Mouse (Mus musculus) gastrocnemius, postnatal 10 days (tissue): ENCODE results near the gene Ccz1. TPM values are rescaled to one million over a fixed set of nuclear protein-coding genes. Genes with fewer than 3 reads are reported as not detected.

Source experiments
- DNase-seq: peaks from one replicate; pipeline ENCODE4 v3.0.0; 2021; ENCODE audit warnings: mixed read lengths
- total RNA-seq, 2 experiments: library from RNA; stranded (reverse); gene quantifications; 2 replicates each; pipeline ENCODE4 v1.2.3; 2021

Ccz1 gene
- total RNA-seq, 2 experiments from 2014 or later: 30.8 to 33.1 TPM

DNA sequence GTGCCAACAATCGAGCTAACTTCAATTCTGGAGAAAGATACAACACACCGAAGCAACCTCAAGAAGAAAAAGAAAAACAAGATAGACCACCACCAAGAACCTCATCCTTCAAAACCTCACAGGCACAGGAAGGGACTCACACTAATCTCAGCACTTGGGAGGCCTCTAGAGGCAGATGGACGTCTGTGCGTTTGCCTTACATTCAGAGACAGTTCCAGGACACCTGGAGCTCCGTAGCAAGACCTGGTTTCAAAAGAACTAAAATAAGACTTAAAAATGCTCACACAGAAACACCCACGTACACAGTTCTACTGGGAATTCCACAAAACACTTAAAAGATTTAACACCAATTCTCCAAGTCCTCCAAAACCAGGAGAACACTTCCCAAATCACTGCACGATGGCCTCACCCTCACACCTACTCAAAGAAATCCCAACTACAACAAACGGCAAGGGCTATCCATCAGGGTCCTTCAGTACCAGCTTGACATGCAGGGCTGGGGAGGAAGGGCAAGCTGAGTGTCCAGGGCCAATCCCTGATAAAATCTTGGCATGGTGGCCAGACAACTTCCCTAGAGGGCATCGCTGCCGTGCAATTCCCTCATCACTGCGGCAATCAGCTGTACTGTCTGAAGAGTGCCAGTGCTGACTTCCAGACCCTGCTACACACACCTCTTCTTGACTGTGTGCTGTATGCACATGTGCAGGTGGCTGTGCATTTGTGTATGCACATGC lies 19.9 kb downstream of the Ccz1 start:
- DNase-seq: no peak

DNA sequence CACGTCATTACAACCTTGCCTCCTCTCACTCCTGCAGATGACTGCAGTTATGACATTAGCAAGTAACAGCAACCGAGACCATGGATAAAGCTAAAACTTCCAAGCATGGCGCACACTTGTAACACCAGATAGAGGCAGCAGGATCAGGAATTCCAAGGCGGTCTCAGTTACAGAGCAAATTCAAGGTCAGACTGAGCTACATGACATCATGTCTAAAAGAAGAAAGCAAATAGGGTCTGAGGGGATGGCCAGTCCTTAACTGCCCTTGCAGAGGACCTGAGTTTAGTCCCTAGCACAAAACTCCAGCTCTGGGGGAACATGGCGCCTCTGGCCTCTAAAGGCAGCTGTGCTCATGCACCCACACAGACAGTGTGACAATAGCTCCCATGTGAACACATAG lies 20.8 kb downstream of the Ccz1 start:
- DNase-seq: no peak

DNA sequence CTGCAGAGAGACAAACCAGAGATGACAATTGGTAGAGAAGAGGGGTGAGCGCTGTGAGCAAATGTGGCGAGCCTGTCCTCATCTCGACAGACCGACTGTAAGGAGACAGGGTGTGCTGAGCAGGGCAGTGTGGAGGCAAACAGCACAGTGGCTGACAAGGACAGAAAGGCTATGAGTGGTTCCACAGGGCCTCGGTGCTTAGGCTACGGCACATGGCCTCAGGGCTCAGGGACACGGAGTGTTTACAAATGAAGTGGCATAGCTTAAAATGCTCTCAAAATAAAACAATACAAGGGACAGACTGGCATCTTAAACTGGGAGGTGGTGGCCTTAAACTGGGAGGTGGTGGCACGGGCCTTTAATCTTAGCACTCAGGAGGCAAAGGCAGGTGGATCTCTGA lies 21.4 kb downstream of the Ccz1 start:
- DNase-seq: no peak

DNA sequence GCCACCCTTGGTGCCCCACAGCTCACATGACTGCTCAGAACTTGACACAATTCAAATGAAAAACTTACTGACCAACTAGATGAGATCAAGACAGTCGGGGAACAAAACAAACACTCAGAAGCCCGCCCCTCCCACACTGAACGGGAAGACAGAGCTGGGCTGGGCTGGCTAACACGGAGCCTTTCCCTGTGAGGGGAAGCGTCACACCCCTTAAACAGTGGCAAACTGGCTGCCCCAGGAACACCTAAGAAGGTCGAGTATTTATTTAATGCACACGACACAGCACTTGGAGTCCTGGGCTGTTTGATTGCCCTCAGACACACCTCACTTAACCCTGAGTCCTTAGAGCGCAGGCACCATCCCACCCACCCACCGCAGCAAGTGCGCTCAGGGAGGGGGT lies 22.0 kb downstream of the Ccz1 start:
- DNase-seq: no peak

DNA sequence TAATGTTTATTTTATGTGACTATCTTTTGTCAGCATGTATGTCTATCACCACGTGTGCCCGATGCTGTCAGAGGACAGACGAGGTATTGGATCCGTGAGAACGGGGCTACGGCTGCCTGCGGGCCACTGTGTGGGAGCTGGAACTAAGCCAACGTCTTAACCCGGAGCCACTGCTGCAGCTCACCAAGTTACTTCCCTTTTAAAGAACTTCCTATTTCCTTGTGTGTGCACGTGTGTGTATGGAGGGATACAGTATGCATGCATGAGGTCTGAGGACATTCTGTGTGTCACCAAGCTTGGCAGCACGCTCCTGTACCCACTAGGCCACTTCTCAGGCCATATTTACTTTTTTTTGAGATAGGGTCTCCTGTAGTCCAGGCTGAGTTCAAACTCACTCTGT lies 24.6 kb downstream of the Ccz1 start:
- DNase-seq: no peak

DNA sequence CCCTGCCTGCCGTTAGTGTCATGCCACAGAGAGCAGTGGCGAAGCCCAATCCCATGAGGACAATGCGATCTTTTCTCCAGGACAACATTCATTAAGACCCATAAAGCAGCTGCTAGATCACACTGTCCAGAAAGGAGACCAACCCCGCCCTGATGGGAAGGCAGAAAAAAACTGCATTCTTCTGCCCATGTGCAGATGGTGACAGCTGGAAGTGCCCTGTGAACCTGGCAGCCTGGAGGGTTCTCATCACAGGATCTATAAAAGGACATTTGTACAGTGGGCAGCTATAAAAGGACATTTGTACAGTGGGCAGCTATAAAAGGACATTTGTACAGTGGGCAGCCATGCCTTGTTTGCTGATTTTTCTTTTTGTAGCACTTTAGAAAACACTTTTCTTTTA lies 25.6 kb downstream of the Ccz1 start:
- DNase-seq: no peak

DNA sequence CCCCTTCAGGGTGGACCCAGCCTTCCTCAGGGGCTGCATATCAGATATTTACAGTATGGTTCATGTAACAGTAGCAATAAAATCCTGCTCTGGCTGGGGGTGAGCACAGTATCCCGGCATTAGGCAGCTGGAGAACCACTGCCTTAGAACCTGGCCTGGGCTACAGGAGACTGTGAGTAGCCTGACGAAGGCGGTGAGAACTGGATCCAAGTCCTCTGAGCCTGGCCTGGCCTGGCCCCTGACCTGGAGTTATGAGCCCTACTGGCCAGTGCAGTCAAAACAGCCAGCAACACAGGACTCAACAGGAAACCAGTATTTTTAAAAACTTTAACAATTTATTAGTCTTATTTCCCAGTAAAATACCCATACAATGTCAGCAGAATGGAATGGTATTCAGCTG lies 27.1 kb downstream of the Ccz1 start:
- no peak for DNase-seq

DNA sequence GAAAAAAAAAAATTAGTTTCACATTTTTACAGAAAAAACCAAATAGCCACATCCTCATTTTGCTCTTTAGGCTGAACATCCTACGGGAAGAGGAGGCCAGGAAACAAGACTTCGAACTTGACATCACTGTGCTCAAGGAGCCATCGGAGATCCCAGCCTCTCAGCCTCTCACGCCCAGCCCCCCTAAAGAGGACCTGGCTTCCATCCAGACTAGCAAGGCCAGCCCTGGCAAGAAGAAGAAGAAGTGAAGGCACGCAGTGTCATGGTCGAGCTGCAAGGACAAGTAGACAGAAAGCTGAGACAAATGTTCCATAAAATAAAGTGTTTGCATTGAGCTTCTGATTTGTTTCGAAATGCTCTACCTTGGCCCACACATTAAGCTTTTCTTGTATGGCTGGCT lies 29.3 kb downstream of the Ccz1 start:
- DNase-seq: no peak

DNA sequence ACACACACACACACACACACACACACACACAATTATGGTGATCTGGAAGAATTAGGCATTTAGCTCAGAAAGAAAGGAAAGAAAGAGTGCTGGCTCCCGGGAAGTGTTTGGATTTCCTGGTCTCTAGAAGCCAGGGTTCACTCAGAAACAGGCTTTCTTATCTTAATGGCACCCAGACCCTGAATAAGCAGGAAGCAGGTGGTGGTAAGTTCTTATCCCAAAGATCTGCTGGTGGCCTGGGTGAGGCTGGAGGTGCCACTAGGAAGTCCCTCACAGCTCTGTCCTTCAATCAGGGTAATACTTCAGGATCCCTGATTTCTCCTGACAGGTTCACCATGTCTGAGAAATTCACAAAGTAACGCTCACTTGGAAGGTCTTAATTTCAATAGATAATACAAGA lies 32.3 kb downstream of the Ccz1 start:
- no peak for DNase-seq

DNA sequence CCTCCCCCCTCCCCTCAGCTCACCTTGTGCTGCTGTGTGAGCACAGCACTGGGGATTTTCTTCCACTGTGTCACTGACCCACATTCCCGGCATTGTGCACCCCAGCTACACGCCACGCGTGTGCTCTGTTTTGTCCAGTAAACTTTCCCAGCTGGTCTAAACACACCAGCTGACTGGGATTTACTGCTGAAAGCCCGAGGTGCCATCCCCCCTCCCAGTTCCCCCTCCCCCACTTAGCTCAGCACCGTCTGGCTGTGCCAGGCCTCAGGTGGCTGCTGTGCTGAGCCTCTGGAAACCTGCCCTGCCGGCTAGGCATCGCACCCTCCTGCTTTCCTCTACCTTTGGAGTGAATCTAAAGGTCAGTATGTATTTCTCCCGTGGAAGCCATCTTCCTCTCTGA lies 33.8 kb downstream of the Ccz1 start:
- DNase-seq: no peak

DNA sequence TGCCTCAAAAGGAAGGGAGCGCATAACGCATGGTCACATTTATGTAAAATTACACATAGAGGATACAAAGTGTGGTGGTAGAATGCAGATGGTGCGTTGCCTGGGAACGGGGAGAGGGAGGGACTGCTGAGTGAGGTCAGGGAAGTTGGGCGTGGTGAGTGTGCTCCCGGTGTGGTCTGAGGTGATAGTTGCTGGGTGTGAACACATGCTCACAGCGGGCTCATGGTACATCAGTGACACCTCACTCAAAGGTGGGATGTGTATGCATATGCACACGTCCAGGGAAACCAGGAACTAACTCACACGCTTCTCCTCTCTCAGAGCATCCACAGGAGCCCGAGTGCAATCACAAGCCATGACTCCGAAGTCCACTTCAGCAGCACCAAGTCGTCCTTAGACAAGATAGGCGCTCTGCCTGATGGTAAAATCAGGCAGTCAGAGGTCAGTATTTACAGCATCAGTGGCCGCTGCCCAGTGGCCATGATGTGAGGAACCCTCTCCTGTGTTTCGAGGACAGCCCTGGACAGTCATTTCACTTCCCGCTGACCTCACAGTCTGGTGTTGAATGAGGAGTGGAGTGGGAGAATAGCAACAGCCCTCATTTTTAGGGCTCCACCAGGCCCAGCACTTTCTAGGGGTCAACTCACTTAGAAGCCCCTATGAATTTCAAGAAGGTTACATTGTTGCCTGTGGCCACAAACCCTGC lies 37.8 kb downstream of the Ccz1 start:
- DNase-seq: no peak

DNA sequence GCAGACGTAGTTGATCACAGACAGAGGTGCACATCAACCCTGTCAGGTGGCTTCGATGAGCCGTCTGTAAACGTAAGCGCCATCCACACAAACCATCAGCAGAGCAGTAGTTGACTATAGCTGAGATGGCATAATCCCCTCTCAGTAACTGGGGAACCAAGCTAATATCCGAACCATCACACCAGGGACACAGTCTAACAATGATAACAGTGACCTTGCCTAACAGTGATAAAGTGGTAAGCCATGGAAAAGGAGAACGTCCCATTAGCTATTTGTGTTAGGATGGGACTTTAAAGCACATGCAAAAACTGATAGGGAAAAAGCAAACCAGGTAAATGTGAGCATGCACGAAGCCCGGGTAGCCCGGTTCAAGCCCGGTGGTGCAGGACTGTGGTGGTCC lies 38.4 kb downstream of the Ccz1 start:
- no peak for DNase-seq

DNA sequence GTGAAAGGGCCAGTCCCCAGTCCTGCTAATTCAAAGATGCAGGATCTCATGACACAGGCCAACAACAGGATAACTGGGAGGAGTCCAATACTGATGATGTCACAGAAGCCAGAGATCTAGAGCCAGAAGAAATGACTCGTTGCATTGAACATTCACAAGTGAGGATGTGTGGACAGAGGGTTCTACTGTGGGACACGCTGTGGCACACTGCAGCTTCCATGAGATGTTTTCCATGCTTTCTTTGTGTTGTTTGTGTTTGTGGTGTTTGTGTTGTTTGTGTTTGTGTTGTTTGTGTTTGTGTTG lies 39.1 kb downstream of the Ccz1 start:
- no peak for DNase-seq

DNA sequence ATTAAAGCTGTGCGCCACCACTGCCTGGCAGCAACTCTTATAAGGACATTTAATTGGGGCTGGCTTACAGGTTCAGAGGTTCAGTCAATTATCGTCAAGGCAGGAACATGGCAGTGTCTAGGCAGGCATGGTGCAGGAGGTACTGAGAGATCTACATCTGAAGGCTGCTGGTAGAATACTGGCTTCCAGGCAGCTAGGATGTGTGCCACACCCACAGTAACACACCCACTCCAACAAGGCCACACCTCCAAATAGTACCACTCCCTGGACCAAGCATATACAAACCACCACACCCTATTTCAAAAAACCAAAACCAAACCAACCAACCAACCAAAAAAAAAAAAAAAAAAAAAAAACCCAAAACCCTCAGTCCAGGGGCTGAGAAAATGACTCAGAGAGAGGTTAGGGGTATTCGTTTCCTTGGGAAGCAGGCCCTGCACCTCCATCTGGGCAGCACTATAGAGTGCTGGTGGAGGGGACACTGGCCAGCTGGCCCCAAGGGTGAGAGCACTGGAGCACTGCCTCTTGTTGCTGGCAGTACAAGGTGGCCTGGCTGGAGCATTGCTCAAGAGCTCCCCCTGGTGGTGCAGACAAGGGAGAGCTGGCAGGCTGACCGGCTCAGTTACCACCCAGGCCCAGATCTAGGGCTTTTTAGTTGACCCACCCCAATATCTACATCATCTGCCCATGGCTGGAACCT lies 39.6 kb downstream of the Ccz1 start:
- peak; percentile 76 for DNase-seq

DNA sequence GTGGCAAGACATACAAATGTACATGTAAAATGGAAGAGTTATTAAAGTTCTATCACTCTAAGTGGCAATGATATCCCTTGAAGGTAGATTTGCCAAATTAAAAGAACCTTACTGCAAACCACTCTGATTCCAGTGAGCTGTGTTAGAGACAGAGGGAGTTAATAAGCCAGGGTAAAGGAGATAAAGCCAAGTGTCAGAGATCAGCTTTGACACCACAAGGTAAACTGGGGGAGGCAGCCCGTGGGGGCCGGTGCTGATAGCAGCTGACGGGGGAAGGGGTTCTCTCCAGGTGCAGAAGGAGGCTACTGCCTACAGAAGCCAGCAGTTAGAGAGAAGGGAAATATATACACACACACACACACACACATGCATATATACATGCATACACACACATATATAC lies 42.0 kb downstream of the Ccz1 start:
- no peak for DNase-seq

DNA sequence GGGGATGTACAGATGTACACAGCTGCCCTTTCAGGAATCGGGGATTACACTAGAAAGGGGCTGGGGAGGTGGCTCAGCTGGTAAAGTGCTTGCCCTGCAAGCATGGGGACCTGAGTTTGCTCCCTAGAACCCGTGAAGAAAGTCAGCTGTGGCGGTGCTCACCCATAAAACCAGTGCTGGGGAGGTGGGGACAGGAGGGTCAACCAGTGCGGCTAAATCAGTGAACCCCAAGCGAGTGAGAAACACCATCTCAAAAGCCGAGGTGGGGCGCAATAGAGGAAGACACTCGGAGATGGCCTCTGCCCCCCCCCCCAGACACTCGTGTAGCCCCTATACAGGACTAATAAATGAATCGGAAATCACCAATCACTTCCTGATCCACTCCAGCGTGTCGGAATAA lies 48.0 kb downstream of the Ccz1 start:
- no peak for DNase-seq

DNA sequence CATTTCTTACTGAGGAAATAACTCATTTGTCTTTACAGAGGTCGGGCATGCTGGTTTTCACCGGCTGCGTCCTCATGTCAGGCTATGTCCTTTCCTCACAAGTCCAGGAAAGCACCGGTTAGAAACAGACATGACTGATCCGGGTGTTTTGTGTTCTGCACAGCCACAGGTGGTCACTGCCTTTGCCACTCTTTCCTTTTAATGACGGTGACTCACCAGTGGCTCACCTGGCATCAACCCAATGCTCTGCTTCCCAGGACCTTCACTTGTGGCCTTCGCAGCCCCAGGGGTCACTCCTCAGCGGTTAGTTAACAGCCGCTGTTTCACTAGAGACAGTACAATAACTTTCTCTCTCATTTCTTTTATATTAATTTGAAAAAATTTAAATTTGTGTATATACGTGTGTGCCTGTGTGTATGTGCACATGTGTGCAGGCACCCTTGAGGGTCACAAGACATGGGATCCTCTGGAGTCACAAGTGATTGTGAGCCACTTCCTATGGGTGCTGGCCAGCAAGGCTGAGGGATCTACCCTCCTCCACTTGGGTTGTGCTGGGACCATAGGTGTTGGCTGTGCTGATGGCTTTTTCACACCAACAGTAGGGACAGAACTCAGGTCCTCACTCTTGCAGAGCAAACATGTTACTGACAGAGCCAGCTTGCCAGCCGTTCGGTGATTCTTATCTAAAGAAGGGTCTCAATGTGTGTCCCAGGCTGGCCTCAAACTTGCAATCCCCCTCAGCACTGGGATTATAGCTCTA lies 48.9 kb downstream of the Ccz1 start:
- no peak for DNase-seq

DNA sequence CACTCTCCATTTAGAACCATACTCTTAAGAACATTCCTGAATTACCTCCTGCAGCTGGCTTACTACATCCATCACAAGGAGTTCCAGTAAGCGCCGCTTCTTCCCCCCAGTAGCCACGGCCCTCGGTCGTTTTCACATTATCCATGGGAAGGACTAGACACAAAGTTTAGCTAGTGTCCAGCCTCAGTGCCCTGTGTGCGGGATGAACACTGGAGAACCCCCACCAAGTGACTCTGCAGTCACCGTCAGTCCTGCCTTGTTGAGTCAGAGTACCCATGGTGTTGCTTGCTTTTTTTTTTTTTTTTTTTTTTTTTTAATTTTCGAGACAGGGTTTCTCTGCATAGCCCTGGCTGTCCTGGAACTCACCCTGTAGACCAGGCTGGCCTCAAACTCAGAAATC lies 53.5 kb downstream of the Ccz1 start:
- DNase-seq: no peak

DNA sequence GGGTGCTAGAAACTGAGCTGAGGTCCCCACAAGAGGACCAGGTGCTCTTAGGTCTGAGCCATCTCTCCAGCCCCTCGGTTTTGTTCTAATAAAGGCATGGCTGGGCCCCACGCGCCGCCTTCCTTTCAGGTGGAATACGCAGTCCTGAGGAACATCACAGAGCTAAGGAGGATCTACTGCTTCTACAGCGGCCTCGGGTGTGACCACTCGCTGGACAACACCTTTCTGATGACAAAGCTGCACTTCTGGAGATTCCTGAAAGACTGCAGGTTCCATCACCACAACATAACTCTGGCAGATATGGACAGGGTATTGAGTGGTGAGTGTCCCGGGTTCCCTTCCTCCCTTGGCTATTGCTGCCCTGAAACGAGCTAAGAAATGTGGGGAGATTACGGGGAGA lies 55.1 kb downstream of the Ccz1 start:
- DNase-seq: no peak

DNA sequence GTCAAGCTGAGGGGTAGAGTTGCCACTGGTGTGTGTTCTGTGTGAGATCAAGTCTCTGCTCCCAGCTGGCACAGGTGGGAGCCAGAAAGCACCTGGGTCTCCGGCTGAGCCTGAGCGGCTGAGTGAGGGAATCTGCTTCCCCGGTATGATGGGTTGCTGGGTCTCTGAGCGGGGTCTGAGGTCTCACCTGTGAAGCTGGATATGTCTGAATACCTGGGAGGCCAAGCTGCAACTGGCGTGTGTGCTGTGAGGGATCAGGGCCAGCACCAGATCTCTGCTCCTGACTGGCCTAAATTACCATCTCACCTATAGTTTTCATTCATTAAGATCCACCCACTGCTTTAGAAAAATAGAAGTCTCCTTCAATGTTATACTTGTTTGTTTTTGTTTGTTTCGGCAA lies 57.6 kb downstream of the Ccz1 start:
- no peak for DNase-seq

DNA sequence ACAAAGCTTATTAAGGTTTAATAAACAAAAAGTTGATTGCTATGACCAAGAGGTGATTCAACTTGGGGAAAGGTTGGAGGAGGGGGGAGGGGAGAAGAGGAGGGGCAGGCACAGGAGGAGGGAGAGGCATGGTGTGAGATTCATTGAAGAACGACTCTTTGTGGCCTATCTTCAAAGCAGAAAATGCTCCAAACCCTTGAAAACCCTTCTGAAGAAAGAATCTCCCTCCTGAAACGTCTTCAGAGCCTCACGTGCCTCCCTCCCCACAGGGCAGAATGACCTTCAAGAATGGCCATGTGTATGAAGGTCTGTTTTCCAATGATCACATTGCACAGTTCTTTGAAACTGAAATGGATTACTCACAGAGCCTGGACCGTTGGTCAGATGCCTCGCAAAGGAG lies 64.7 kb downstream of the Ccz1 start:
- DNase-seq: no peak

DNA sequence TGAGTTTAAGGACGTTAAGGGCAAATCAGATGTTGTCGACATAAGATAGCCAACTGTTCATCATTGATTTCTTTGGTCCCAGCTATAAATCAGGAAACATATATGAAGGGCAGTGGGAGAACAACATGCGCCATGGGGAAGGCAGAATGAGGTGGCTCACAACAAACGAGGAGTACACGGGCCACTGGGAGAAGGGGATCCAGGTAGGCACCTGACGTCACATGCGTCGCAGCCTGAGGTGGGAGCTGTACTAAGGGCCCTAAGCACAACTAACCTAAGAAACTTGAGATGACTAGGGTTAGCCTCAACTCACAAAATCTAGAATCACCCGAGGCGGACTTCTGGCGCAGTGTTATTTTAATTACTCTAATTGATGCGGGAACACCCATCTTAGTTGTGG lies 66.3 kb downstream of the Ccz1 start:
- DNase-seq: no peak
